Mouse (Mus musculus) embryo, embryonic 11 days (tissue): ENCODE data around the gene Mterf1b.

Experiments used
- DNase-seq: peaks from one replicate; pipeline ENCODE4 v3.0.0-alpha.2; 2015

Gene Mterf1b

DNA sequence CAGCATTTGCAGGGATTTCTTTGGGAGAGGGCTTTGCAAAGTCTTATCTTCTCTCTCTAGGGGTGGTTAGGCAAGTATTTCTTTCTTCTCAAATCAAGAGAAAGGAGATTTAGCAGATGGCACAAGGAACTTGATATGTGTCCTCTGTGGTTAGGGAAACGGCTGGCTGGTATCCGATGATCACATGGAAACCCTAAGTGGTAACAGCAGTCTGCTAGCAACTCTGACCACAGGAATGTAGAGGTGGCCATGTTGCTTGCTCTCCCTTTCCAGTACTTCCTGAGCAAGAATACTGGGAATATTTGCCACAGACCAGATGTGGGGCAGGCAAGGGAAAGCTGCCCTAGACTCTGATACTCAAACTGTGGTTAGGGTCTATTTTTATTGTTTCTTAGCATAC, 53.9 kb downstream of the Mterf1b start:
- DNase-seq = peak; percentile 21
